Comparison of ENCODE assay signal across 26 mouse cellular contexts in the genomic region with DNA sequence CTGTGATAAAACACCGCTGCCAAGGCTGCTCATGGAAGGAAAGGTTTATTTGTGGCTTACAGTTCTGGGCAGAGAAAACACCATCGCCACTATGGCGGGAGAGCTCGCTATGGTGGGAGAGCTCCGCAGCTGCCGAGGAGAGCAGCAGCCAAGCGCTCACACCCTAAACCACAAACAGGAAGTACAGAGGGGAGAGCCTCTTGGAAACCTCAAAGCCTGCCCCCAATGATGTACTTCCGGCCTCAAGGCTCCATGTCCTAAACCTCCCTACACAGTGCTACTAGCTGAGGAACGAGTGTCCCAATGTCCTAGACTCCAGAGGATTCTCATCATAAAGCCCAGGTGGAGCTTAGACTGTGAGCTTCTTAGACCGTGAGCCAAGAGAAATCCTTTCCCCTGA.
DNase-seq lines count a peak whose midpoint lies in the region; ATAC-seq lines count a peak whose summit lies in the region.
"Had no signal": no experiment of that assay in that cellular context is flagged by ENCODE, and none has a peak within 500 bp of the region (broad histone marks: within the 10 kb centered on the region; RNA-seq: fewer than 3 reads in every experiment).

No protein-coding gene starts in this region.

- H3K27me3 ChIP-seq in splenic B cell, adult 2 months (ENCODE audit: control insufficient read depth, insufficient read depth, low read length, poor library complexity, severe bottlenecking), result no peaks in the 10 kb centered on the region
- no peaks in the 10 kb centered on the region for H3K27me3 ChIP-seq in forebrain, embryonic 16.5 days (replicated peaks; ENCODE audit: control insufficient read depth, insufficient read depth, low read length)
- H3K27me3 ChIP-seq: embryonic facial prominence, embryonic 15.5 days; midbrain, embryonic 13.5 days; neural tube, embryonic 13.5 days; stomach, embryonic 15.5 days had no signal

- H3K27ac ChIP-seq in forebrain, embryonic 16.5 days (ENCODE audit: low read length), result no peak overlapping the region
- H3K27ac ChIP-seq: embryonic facial prominence, embryonic 15.5 days; forebrain, embryonic 10.5 days; heart, adult 2 months; heart, embryonic 15.5 days; hindbrain, embryonic 12.5 days; macrophage; midbrain, embryonic 13.5 days; neural tube, embryonic 13.5 days; stomach, embryonic 15.5 days had no signal

- DNase-seq in spleen, postnatal 36 days (ENCODE audit: low spot score in 2 of 2), result peak; percentile 49 to 53
- DNase-seq in spleen, adult 12 weeks (ENCODE audit: low spot score), result no peak
- peak; percentile 42 for DNase-seq in ZHBTc4 (ENCODE audit: low read depth, low spot score)
- DNase-seq in splenic B cell, adult 2 months (ENCODE audit: low read depth, low spot score), result peak; percentile 72
- no peak for DNase-seq in right cerebral cortex, adult 2 months (ENCODE audit: low spot score in 2 of 2)
- DNase-seq in left cerebral cortex, postnatal 14 days (ENCODE audit: low spot score in 2 of 2), result no peak
- DNase-seq: adrenal gland, postnatal 25 days; cerebellum, adult 9-10 months; embryo, embryonic 11 days; gastrocnemius, postnatal 10 days; heart, adult 2 months; kidney, postnatal 14 days; layer of hippocampus, adult 9-11 months; right cerebral cortex, postnatal 4 days; thymus, postnatal 14 days had no signal

- 94% methylated on average over 10 of the region's 10 CpGs for WGBS in forebrain, embryonic 16.5 days

- peaks cover 2% of the 10 kb centered on the region for H3K4me1 ChIP-seq in forebrain, embryonic 16.5 days (replicated peaks; ENCODE audit: control insufficient read depth, insufficient read depth, low read length)
- H3K4me1 ChIP-seq: heart, embryonic 15.5 days; hindbrain, embryonic 12.5 days; midbrain, embryonic 13.5 days had no signal

- H3K4me3 ChIP-seq in forebrain, embryonic 16.5 days (replicated peaks; ENCODE audit: low read length), result no peak overlapping the region
- H3K4me3 ChIP-seq: embryonic facial prominence, embryonic 15.5 days; forebrain, embryonic 10.5 days; heart, adult 2 months; heart, embryonic 15.5 days; hindbrain, embryonic 12.5 days; midbrain, embryonic 13.5 days; neural tube, embryonic 13.5 days; stomach, embryonic 15.5 days had no signal

- no peaks in the 10 kb centered on the region for H3K36me3 ChIP-seq in splenic B cell, adult 2 months (ENCODE audit: control insufficient read depth, insufficient read depth, low read length, poor library complexity, severe bottlenecking)
- no peaks in the 10 kb centered on the region for H3K36me3 ChIP-seq in forebrain, embryonic 16.5 days (ENCODE audit: control insufficient read depth, insufficient read depth)
- H3K36me3 ChIP-seq: embryonic facial prominence, embryonic 15.5 days; forebrain, embryonic 10.5 days; heart, embryonic 15.5 days; hindbrain, embryonic 12.5 days; midbrain, embryonic 13.5 days; neural tube, embryonic 13.5 days; stomach, embryonic 15.5 days had no signal

- no peak overlapping the region for H3K4me2 ChIP-seq in forebrain, embryonic 16.5 days (ENCODE audit: low read length)
- H3K4me2 ChIP-seq: embryonic facial prominence, embryonic 15.5 days; heart, embryonic 15.5 days; hindbrain, embryonic 12.5 days; midbrain, embryonic 13.5 days; neural tube, embryonic 13.5 days; stomach, embryonic 15.5 days had no signal

- H3K9me3 ChIP-seq in forebrain, embryonic 16.5 days (ENCODE audit: control insufficient read depth, low read length), result no peaks in the 10 kb centered on the region; the same call in 1 of the 2 replicates
- H3K9me3 ChIP-seq: embryonic facial prominence, embryonic 15.5 days; heart, embryonic 15.5 days; midbrain, embryonic 13.5 days; neural tube, embryonic 13.5 days; stomach, embryonic 15.5 days had no signal

- intact Hi-C loops in left cerebral cortex, postnatal 14 days (cut with DNase I), result loop anchor here (5.0 kb wide), 1 partner anchor 57 kb away; no protein-coding TSS in a partner anchor

- no peak overlapping the region for H3K9ac ChIP-seq in forebrain, embryonic 16.5 days (replicated peaks; ENCODE audit: low read depth, low read length)
- H3K9ac ChIP-seq: embryonic facial prominence, embryonic 15.5 days; heart, embryonic 15.5 days; hindbrain, embryonic 12.5 days; midbrain, embryonic 13.5 days; neural tube, embryonic 13.5 days; stomach, embryonic 15.5 days had no signal

- ATAC-seq in inflammation-experienced regulatory T-cells, adult 6 months, result peak; percentile 52
- no peak for ATAC-seq in forebrain, embryonic 16.5 days
- ATAC-seq: intestine, postnatal 0 days; midbrain, embryonic 13.5 days had no signal

Comparison
In these comparisons a context has a peak if more than half of its experiments do, and no peak if none do; other contexts are left out.
1. DNase-seq: peak in spleen, postnatal 36 days (2 of 2), ZHBTc4 (single experiment) and splenic B cell, adult 2 months (single experiment); none in spleen, adult 12 weeks (single experiment), right cerebral cortex, adult 2 months (0 of 2) and left cerebral cortex, postnatal 14 days (0 of 2).